ENCODE assay signal across 17 mouse cellular contexts in the genomic region with DNA sequence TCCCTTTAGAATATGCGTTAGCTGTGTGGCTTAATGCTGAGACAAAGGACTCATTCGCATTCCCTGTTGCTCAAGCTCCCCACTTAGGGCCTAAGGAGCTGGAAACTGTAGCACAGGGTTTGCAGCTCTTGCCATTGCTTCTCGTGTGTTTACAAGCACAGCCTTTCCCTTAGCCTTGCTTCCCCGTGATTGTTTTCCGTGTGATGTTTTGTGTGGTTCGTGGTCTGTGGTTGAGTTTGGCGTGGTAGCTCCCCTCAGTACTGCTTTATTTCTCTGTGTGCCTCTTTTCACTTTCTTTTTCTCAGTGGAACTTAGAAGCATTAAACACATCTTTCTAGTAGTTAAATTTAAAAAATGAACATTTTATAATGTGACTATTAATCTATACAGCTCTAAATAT.
DNase-seq lines count a peak whose midpoint lies in the region; ATAC-seq lines count a peak whose summit lies in the region.
"Had no signal": no experiment of that assay in that cellular context is flagged by ENCODE, and none has a peak within 500 bp of the region (broad histone marks: within the 10 kb centered on the region; RNA-seq: fewer than 3 reads in every experiment).

No protein-coding gene starts in this region.

- H3K36me3 ChIP-seq in hindbrain, embryonic 16.5 days (ENCODE audit: control insufficient read depth, insufficient read depth, low read length) = no peaks in the 10 kb centered on the region
- H3K36me3 ChIP-seq: hindbrain, embryonic 13.5 days; midbrain, embryonic 10.5 days had no signal

- no peak overlapping the region for H3K9ac ChIP-seq in hindbrain, embryonic 16.5 days (ENCODE audit: low read depth, low read length)
- H3K9ac ChIP-seq: embryonic facial prominence, embryonic 12.5 days; hindbrain, embryonic 13.5 days; lung, embryonic 14.5 days had no signal

- H3K4me1 ChIP-seq in hindbrain, embryonic 16.5 days (ENCODE audit: control insufficient read depth, insufficient read depth, low read depth, low read length) = no peaks in the 10 kb centered on the region
- H3K4me1 ChIP-seq: embryonic facial prominence, embryonic 12.5 days; forebrain, embryonic 10.5 days; midbrain, embryonic 10.5 days had no signal

- no peak overlapping the region for H3K27ac ChIP-seq in hindbrain, embryonic 16.5 days (ENCODE audit: low read depth, low read length)
- H3K27ac ChIP-seq: embryonic facial prominence, embryonic 12.5 days; forebrain, embryonic 10.5 days; hindbrain, embryonic 13.5 days; midbrain, embryonic 10.5 days had no signal

- peak; percentile 17 for DNase-seq in thymus, postnatal 0 days (ENCODE audit: low spot score)
- DNase-seq in thymus, postnatal 4 days = no peak
- DNase-seq in left cerebral cortex, postnatal 36 days (ENCODE audit: low spot score in 2 of 2) = no peak
- no peak for DNase-seq in gastrocnemius, postnatal 25 days
- DNase-seq: cerebellum, adult 11 months; cerebellum, postnatal 25 days; kidney, adult 11 months; kidney, postnatal 14 days; lung, embryonic 14.5 days had no signal

- peak; percentile 66 for ATAC-seq in activated CD4-positive, CD25-positive, alpha-beta regulatory T cell, adult 4 months
- ATAC-seq in megakaryocyte progenitor cell, adult 5-6 weeks (replicated peaks; ENCODE audit: poor library complexity) = peak; percentile 72
- no peak for ATAC-seq in hindbrain, embryonic 16.5 days
- ATAC-seq: Patski had no signal

- no peaks in the 10 kb centered on the region for H3K9me3 ChIP-seq in hindbrain, embryonic 16.5 days (ENCODE audit: control insufficient read depth, low read length)
- H3K9me3 ChIP-seq: embryonic facial prominence, embryonic 12.5 days; forebrain, embryonic 10.5 days; hindbrain, embryonic 13.5 days; midbrain, embryonic 10.5 days had no signal

- H3K4me3 ChIP-seq in hindbrain, embryonic 16.5 days (ENCODE audit: low read length) = no peak overlapping the region
- H3K4me3 ChIP-seq: embryonic facial prominence, embryonic 12.5 days; forebrain, embryonic 10.5 days; hindbrain, embryonic 13.5 days; midbrain, embryonic 10.5 days had no signal

- H3K27me3 ChIP-seq in hindbrain, embryonic 16.5 days (replicated peaks; ENCODE audit: control insufficient read depth, insufficient read depth, low read length) = no peaks in the 10 kb centered on the region
- H3K27me3 ChIP-seq: embryonic facial prominence, embryonic 12.5 days; hindbrain, embryonic 13.5 days; Patski had no signal

- 86% methylated on average over 7 of the region's 7 CpGs for WGBS in hindbrain, embryonic 16.5 days

- intact Hi-C loops in left cerebral cortex, postnatal 36 days (cut with DNase I) = no loop called here

- no peak overlapping the region for H3K4me2 ChIP-seq in hindbrain, embryonic 16.5 days (ENCODE audit: low read length)
- H3K4me2 ChIP-seq: embryonic facial prominence, embryonic 12.5 days; hindbrain, embryonic 13.5 days; lung, embryonic 14.5 days had no signal
